Mouse (Mus musculus): ENCODE measurements at regions not wholly inside any gene's neighbourhood (a gene's known extent, or its start where the extent isn't known, plus 50 kb on each side); places are given as distances from the start of the nearest gene placed in this dataset.
A peak's percentile ranks its signal among the peaks of the same experiment; 100 is the strongest.

- no peak for ATAC-seq (ENCODE audit: low TSS enrichment)
Measured at GRCm38 (mm10) chr14:80083724-80084123, 99.8 kb downstream of the Olfm4 start.

- ATAC-seq (ENCODE audit: low TSS enrichment) = no peak
Measured at GRCm38 (mm10) chr14:80097238-80097637, 113.4 kb downstream of the Olfm4 start.

GRCm38 (mm10) chr14:80113115-80113687 is 129.3 kb downstream of the Olfm4 start:
- no peak for ATAC-seq (ENCODE audit: low TSS enrichment)

DNA sequence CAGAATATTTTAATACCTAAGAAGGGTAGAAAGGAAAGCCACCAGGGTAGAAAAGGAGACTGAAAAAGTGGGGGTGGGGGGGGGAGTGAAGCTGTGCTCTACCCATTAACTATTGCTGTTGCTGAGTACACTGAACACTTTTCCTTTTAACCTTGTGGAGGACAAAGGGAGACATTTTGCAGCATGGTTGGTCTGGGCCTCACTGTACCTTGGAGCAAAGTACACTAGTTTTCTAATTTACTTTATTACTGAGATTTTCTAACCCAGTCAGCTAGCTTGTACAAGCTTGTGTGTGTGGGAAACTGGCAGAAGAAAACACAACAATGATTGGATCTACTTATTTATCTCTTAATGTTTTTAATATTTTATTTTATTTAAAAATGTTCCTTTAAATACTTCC is 130.4 kb downstream of the Olfm4 start:
- ATAC-seq (ENCODE audit: low TSS enrichment) = no peak

DNA sequence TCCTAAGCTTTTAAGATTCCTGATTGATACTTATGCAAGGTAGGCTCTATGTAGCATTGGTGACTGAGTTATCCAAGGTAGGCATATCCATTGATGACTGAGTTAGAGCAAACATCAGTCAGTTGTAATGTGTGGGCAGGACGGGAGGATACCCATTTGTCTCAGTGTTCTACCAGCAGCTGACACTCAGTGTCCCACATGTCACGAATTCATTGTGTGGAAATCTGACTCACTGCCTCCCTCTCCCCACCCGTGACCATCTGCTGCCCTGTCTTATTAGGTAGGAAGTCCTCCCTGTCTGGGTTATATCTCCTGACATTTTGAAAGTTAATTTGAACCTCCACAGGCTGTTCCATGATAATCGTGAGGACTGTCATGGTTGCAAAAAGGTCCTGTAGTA is 141.3 kb downstream of the Olfm4 start:
- ATAC-seq (ENCODE audit: low TSS enrichment) = no peak

DNA sequence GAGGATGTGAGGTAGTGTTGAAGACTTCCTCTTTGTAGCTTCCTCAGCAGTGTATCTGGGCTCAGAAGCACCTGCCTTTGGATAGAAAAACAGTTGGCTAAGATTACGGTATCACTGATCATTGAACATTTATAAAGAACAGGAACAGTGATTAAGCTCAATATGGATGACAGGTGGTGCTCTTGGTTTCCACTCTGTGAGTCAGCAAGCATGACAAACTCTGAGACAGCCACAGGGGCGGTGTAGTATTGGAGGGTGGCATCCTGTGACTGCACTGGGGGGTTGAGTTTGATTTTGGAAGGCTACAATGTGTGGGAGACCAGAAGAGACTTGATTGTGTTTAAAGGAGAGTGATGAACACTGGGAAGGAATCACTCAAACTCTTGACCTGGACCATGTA is 144.3 kb downstream of the Olfm4 start:
- ATAC-seq (ENCODE audit: low TSS enrichment) = no peak

GRCm38 (mm10) chr14:80137541-80137940 is 153.7 kb downstream of the Olfm4 start:
- ATAC-seq (ENCODE audit: low TSS enrichment) = no peak

- no peak for ATAC-seq (ENCODE audit: low TSS enrichment)
Measured at GRCm38 (mm10) chr14:80138991-80139791, 155.3 kb downstream of the Olfm4 start.

- no peak for ATAC-seq (ENCODE audit: low TSS enrichment)
Measured at GRCm38 (mm10) chr14:80157002-80157401, 173.1 kb downstream of the Olfm4 start.

GRCm38 (mm10) chr14:80169211-80169610 is 185.3 kb downstream of the Olfm4 start:
- no peak for ATAC-seq (ENCODE audit: low TSS enrichment)

- ATAC-seq (ENCODE audit: low TSS enrichment) = peak; percentile 16; the same call in 1 of the 2 replicates
Measured at GRCm38 (mm10) chr14:80170450-80171180, 186.7 kb downstream of the Olfm4 start.

DNA sequence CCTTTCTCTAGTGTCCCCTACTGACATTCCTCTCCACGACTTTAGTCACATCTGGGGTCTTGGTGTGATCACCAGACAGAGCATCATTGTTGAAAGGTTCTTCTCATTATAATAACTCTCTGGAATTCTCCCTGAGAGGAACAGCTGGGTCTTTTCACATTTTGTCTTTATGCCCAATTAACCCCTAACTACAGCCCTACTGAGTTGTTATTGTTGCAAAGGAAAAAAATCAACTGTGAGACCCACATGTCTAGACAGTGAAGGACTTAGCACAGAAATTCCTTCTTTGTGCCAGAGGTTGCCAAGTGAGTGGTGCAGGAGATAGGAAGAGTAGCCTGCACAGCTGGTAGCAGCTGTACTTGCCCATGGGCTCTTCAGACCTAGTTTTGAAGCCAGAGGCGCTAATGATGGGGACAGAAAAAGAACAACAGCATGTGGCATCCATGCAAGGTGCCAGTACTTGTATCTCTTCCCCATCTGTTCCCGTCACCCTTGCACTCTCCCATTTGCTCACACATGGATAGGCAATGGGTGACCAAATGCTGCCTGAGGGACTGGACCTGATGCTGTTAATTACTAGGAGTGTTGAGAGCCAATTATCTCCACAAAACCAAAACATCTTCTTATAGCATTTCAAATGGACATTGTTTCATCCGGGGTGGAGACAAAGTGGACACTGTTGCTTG is 189.1 kb downstream of the Olfm4 start:
- ATAC-seq (ENCODE audit: low TSS enrichment) = no peak

DNA sequence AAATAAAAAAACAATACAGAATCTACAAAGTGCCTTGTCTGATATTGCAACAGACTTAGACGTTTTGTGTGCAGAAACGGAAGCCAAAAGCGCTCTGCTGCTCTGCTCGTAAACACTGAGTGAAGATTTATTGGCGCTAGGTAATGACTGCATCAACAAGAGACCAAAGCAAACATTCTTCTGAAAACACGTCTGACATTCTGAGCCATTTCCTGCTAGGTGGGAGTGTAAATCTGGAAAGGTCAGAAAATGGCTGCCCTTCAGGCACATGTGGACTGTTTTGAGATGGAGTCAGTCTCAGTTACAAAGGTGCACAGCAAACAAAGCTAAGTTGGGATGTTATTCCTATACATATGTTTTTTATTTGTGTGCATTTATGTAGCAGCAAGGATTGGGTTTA is 192.6 kb downstream of the Olfm4 start:
- ATAC-seq (ENCODE audit: low TSS enrichment) = no peak

GRCm38 (mm10) chr14:80195041-80195440 is 211.2 kb downstream of the Olfm4 start:
- ATAC-seq (ENCODE audit: low TSS enrichment) = no peak

GRCm38 (mm10) chr14:80212916-80213315 is 229.0 kb downstream of the Olfm4 start:
- peak; percentile 96 for ATAC-seq (ENCODE audit: low TSS enrichment)

- no peak for ATAC-seq (ENCODE audit: low TSS enrichment)
Measured at GRCm38 (mm10) chr14:80213666-80214065, 229.8 kb downstream of the Olfm4 start.

DNA sequence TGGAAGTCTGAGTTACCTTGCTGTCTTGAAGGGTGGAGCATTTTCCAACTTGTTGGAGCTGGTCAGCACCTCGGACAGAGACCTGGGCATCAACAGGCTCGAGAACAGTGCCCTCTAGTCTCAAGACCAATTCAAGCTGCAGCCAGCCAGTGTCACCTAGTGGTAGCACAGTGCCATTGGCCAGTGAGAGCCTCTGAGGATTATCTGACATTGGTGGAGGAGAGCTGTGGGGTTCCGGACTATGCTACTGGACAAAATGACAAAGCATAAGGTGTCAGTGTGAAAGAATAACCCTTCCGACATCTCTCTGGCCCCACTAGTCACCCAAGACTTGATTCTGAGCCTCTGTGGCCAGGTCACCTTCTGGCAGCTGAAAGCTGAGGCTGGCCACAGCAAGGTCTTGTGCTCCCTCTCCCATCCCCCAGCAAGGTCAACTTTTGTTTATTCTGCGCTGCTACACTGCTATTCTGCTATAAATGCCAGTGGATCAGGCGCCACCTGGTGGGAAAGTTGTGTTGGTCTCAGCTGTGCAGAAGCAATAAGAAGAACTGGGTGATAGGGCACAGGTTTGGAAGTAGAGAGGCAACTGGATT is 232.2 kb downstream of the Olfm4 start:
- ATAC-seq (ENCODE audit: low TSS enrichment) = peak; percentile 78

GRCm38 (mm10) chr14:80232066-80232465 is 248.2 kb downstream of the Olfm4 start:
- ATAC-seq (ENCODE audit: low TSS enrichment) = no peak

DNA sequence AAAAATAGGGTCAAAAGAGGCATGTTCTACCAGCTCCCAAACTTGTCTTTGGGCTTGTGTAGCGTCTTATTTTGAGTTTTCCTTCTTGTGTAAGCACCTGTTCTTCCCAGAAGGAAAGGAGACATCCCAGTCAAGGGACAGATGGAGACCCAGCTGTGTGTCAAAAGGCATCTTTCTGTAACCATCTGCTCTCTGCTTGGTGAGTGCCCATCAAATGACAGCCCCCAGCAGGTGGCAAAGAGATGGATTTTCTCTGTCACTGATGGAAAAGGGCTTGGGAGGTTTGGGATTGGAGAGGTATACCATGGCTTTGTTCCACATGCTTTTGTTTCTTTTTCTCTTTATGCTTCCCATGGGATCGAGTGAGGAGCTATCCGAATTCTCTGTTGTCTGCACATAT is 249.1 kb downstream of the Olfm4 start:
- ATAC-seq (ENCODE audit: low TSS enrichment) = no peak

GRCm38 (mm10) chr14:80237136-80237535 is 253.3 kb downstream of the Olfm4 start:
- peak; percentile 74 for ATAC-seq (ENCODE audit: low TSS enrichment)

GRCm38 (mm10) chr14:80237552-80237951 is 253.7 kb downstream of the Olfm4 start:
- ATAC-seq (ENCODE audit: low TSS enrichment) = peak; percentile 95

All from frontal cortex, adult (tissue).